ENCODE assay signal across 11 mouse cellular contexts in genomic region chr16:31413777-31414176, GRCm38 (mm10).
"Had no signal": no experiment of that assay in that cellular context is flagged by ENCODE, and none has a peak within 500 bp of the region (broad histone marks: within the 10 kb centered on the region; RNA-seq: fewer than 3 reads in every experiment).

No protein-coding gene starts in this region.

- DNase-seq: forebrain, postnatal 0 days; gastrocnemius, postnatal 14 days; gastrocnemius, postnatal 36 days; heart, adult 18-20 months; heart, postnatal 10 days; kidney, adult 8-10 months; kidney, postnatal 14 days; kidney, postnatal 36 days; layer of hippocampus, adult 9-11 months; layer of hippocampus, postnatal 36 days; left cerebral cortex, postnatal 4 days had no signal
